Mouse (Mus musculus) forebrain, embryonic 10.5 days (tissue): ENCODE results near the gene Rgl1. TPM values are rescaled to one million over a fixed set of nuclear protein-coding genes. Genes with fewer than 3 reads are reported as not detected.
A peak's percentile ranks its signal among the peaks of the same experiment; 100 is the strongest.

Experiments
- DNase-seq: peaks from one replicate; pipeline ENCODE4 v3.0.0-alpha.2; 2017; ENCODE audit warnings: low spot score; ENCODE audit errors: extremely low spot score
- H3K27ac ChIP-seq: fragments of 300-500 bp; sonication (generic); 2 replicates; pipeline ENCODE4 v1.5.1; 2016; ENCODE audit warnings: mild to moderate bottlenecking
- H3K27me3 ChIP-seq: fragments of 300-500 bp; sonication (generic); 2 replicates; pipeline ENCODE4 v1.6.1; 2016; ENCODE audit warnings: mild to moderate bottlenecking; ENCODE audit not compliant: poor library complexity, severe bottlenecking
- H3K36me3 ChIP-seq: fragments of 300-500 bp; sonication (generic); replicated peaks from 2 replicates; pipeline ENCODE4 v1.6.1; 2016; ENCODE audit warnings: mild to moderate bottlenecking, moderate library complexity
- H3K4me1 ChIP-seq: fragments of 300-500 bp; sonication (generic); 2 replicates; pipeline ENCODE4 v1.6.1; 2016
- H3K4me3 ChIP-seq: fragments of 300-500 bp; sonication (generic); 2 replicates; pipeline ENCODE4 v1.5.1; 2016; ENCODE audit warnings: mild to moderate bottlenecking, moderate library complexity
- H3K9me3 ChIP-seq: fragments of 300-500 bp; sonication (generic); 2 replicates; pipeline ENCODE4 v1.6.1; 2016; ENCODE audit warnings: mild to moderate bottlenecking, moderate library complexity
- WGBS: fragments of 180-500 bp; shearing (Covaris S2); methylation state at CpG from one replicate; pipeline ENCODE4 v1.1.7; 2016; 5-methylcytosine and 5-hydroxymethylcytosine counted together
- polyA plus RNA-seq: library from polyadenylated mRNA; unstranded; fragments of >200 nt; fragmentation: Nextera tagmentation; extraction: Ambion mirVana; gene quantifications from 2 replicates; pipeline ENCODE4 v1.2.1, GENCODE M21; 2016

Gene Rgl1
- polyA plus RNA-seq, 1 experiment from 2014 or later = 29.1 TPM

- 93% methylated on average over 5 of the region's 5 CpGs for WGBS
- DNase-seq = no peak
- no peak overlapping the region for H3K4me3 ChIP-seq
- H3K27me3 ChIP-seq = no peaks in the 10 kb centered on the region
- H3K36me3 ChIP-seq = no peaks in the 10 kb centered on the region
- no peak overlapping the region for H3K27ac ChIP-seq
- H3K9me3 ChIP-seq = no peaks in the 10 kb centered on the region
- no peaks in the 10 kb centered on the region for H3K4me1 ChIP-seq
These were observed 260.0 kb downstream of the Rgl1 start for GRCm38 (mm10) chr1:152506175-152506574.

GRCm38 (mm10) chr1:152499802-152500201 is 266.3 kb downstream of the Rgl1 start:
- H3K9me3 ChIP-seq = no peaks in the 10 kb centered on the region
- WGBS = 81% methylated on average over 12 of the region's 12 CpGs
- H3K4me3 ChIP-seq = no peak overlapping the region
- no peaks in the 10 kb centered on the region for H3K4me1 ChIP-seq
- H3K36me3 ChIP-seq = no peaks in the 10 kb centered on the region
- H3K27me3 ChIP-seq = no peaks in the 10 kb centered on the region
- no peak for DNase-seq
- H3K27ac ChIP-seq = no peak overlapping the region

GRCm38 (mm10) chr1:152497581-152497980 is 268.6 kb downstream of the Rgl1 start:
- Histone ChIP-seq H3K4me1 (no peaks in the 10 kb centered on the region), H3K4me3 (no peak overlapping the region), H3K36me3 (no peaks in the 10 kb centered on the region), H3K27ac (peak overlapping the region; percentile 60), H3K9me3 (no peaks in the 10 kb centered on the region), H3K27me3 (no peaks in the 10 kb centered on the region)
- no peak for DNase-seq
- whole genome bisulfite sequencing = 74% methylated on average over 11 of the region's 11 CpGs

GRCm38 (mm10) chr1:152496831-152497230 is 269.3 kb downstream of the Rgl1 start:
- Histone ChIP-seq H3K27ac (no peak overlapping the region), H3K4me1 (no peaks in the 10 kb centered on the region), H3K27me3 (no peaks in the 10 kb centered on the region), H3K36me3 (no peaks in the 10 kb centered on the region), H3K4me3 (no peak overlapping the region), H3K9me3 (no peaks in the 10 kb centered on the region)
- DNase-seq = no peak
- 87% methylated on average over 2 of the region's 2 CpGs for WGBS

- no peak overlapping the region for H3K4me3 ChIP-seq
- no peaks in the 10 kb centered on the region for H3K4me1 ChIP-seq
- no peaks in the 10 kb centered on the region for H3K27me3 ChIP-seq
- no peaks in the 10 kb centered on the region for H3K36me3 ChIP-seq
- no peaks in the 10 kb centered on the region for H3K9me3 ChIP-seq
- no peak overlapping the region for H3K27ac ChIP-seq
- 88% methylated on average over 1 of the region's 1 CpGs for WGBS
- DNase-seq = no peak
These were observed 273.9 kb downstream of the Rgl1 start for GRCm38 (mm10) chr1:152492258-152492657.

- Histone ChIP-seq H3K4me3 (no peak overlapping the region), H3K36me3 (no peaks in the 10 kb centered on the region), H3K27me3 (no peaks in the 10 kb centered on the region), H3K27ac (no peak overlapping the region), H3K9me3 (no peaks in the 10 kb centered on the region), H3K4me1 (no peaks in the 10 kb centered on the region)
- 89% methylated on average over 1 of the region's 1 CpGs for WGBS
- DNase-seq = no peak
These were observed 275.3 kb downstream of the Rgl1 start for GRCm38 (mm10) chr1:152490842-152491241.

- no peaks in the 10 kb centered on the region for H3K4me1 ChIP-seq
- 81% methylated on average over 4 of the region's 4 CpGs for WGBS
- H3K4me3 ChIP-seq = no peak overlapping the region
- H3K27me3 ChIP-seq = no peaks in the 10 kb centered on the region
- H3K36me3 ChIP-seq = no peaks in the 10 kb centered on the region
- H3K9me3 ChIP-seq = no peaks in the 10 kb centered on the region
- no peak for DNase-seq
- no peak overlapping the region for H3K27ac ChIP-seq
These were observed 290.0 kb downstream of the Rgl1 start for GRCm38 (mm10) chr1:152476126-152476525.

- no peak for DNase-seq
- Histone ChIP-seq H3K4me1 (no peaks in the 10 kb centered on the region), H3K9me3 (no peaks in the 10 kb centered on the region), H3K36me3 (no peaks in the 10 kb centered on the region), H3K4me3 (no peak overlapping the region), H3K27me3 (no peaks in the 10 kb centered on the region), H3K27ac (no peak overlapping the region)
- WGBS = 90% methylated on average over 9 of the region's 9 CpGs
These were observed 297.7 kb downstream of the Rgl1 start for GRCm38 (mm10) chr1:152468443-152468842.

Other genes starting within 250 kb of the Rgl1 start
- not detected in 2 replicates for gene Apobec4, start 15.8 kb downstream of the Rgl1 start, polyA plus RNA-seq
- 195 and 203 TPM in 2 replicates for gene Arpc5, start 191 bp upstream of the Rgl1 start, polyA plus RNA-seq
- gene Ncf2, start 33.8 kb upstream of the Rgl1 start, polyA plus RNA-seq = 2.1 and 2.7 TPM in 2 replicates
- gene Smg7, start 136.3 kb upstream of the Rgl1 start, polyA plus RNA-seq = 38.0 and 40.3 TPM in 2 replicates
- 8.0 and 8.7 TPM in 2 replicates for gene Nmnat2, start 188.6 kb upstream of the Rgl1 start, polyA plus RNA-seq